Mouse (Mus musculus) heart, adult 2 months (tissue): Measurements from ENCODE around the gene Dscam. TPM values are rescaled to one million over a fixed set of nuclear protein-coding genes. Genes with fewer than 3 reads are reported as not detected.
A peak's percentile ranks its signal among the peaks of the same experiment; 100 is the strongest.

Source experiments
- DNase-seq, 2 experiments: peaks; one replicate each; pipeline ENCODE4 v3.0.0; 2021
- H3K27ac ChIP-seq: fragments of 200-600 bp; 2 replicates; pipeline ENCODE4 v1.8.1; 2022
- H3K27me3 ChIP-seq: fragments of 200-500 bp; 2 replicates; pipeline ENCODE4 v1.6.1; 2012; ENCODE audit warnings: mild to moderate bottlenecking, low read length, inconsistent platforms, mixed read lengths; ENCODE audit not compliant: control insufficient read depth, insufficient read depth
- H3K36me3 ChIP-seq: fragments of 200-500 bp; 2 replicates; pipeline ENCODE4 v1.6.1; 2012; ENCODE audit warnings: low read length, inconsistent platforms; ENCODE audit not compliant: control insufficient read depth, insufficient read depth
- H3K4me1 ChIP-seq: fragments of 200-500 bp; 2 replicates; pipeline ENCODE4 v1.6.1; 2011; ENCODE audit warnings: low read length; ENCODE audit not compliant: control insufficient read depth, insufficient read depth
- H3K4me3 ChIP-seq: fragments of 200-600 bp; 2 replicates; pipeline ENCODE4 v1.8.1; 2022
- H3K79me2 ChIP-seq: fragments of 200-500 bp; replicated peaks from 2 replicates; pipeline ENCODE4 v1.6.1; 2012; ENCODE audit warnings: mild to moderate bottlenecking, inconsistent platforms, low read length, moderate library complexity, mixed read lengths; ENCODE audit not compliant: control insufficient read depth, insufficient read depth
- H3K9ac ChIP-seq: fragments of 200-500 bp; 2 replicates; pipeline ENCODE4 v1.6.1; 2012; ENCODE audit warnings: low read depth, mild to moderate bottlenecking, control low read depth, inconsistent platforms, low read length, mixed read lengths
- CTCF ChIP-seq: fragments of 200-600 bp; IDR thresholded peaks from 2 replicates; pipeline ENCODE4 v1.8.1; 2022; ENCODE audit warnings: antibody characterized with exemption, mild to moderate bottlenecking, moderate library complexity
- EP300 ChIP-seq: fragments of 200-500 bp; IDR thresholded peaks from 2 replicates; pipeline ENCODE4 v1.6.1; 2011; ENCODE audit warnings: low read depth, low read length, control low read depth; ENCODE audit not compliant: insufficient read depth
- POLR2A ChIP-seq: fragments of 200-500 bp; IDR thresholded peaks from 2 replicates; pipeline ENCODE4 v1.6.1; 2011; ENCODE audit warnings: mild to moderate bottlenecking, low read depth, low read length, control low read depth; ENCODE audit not compliant: insufficient read depth
- WGBS: fragments of 180-500 bp; shearing (Covaris S2); methylation state at CpG from one replicate; pipeline ENCODE4 v1.1.7; 2018; 5-methylcytosine and 5-hydroxymethylcytosine counted together
- intact Hi-C: fragments of 180-260 bp; cut with DNase I; formaldehyde crosslinking; loops from one replicate; pipeline ENCODE4 v1.15.1; 2025
- polyA plus RNA-seq: library from polyadenylated mRNA; depleted of rRNA; stranded (reverse); fragments of >200 nt; gene quantifications from 2 replicates; pipeline ENCODE4 v1.2.3, GENCODE M21; 2012
- total RNA-seq, 2 experiments: library from RNA; stranded (reverse); gene quantifications; 2 replicates each; pipeline ENCODE4 v1.2.3; 2021

The Dscam gene
- total and polyA plus RNA-seq, 3 experiments = 0.06 TPM; not detected in 2

DNA sequence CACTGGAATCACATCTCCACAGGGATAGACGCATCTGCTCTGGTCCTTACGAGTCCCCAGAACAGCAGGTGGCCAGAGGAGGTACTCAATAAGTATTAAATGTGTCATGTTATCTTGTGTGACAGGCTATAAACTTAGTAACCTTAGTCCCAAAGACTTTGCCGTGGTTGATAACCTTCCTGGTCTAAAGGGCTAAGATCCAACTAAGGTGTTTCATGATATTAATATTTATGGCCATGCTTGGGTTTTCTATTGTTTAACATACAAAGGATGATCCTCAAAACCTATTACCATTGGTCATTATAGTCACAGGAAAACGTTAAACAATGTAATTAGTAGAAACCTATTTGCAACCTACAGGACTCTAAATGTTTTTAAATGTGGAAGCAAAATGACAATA, 545.1 kb downstream of the Dscam start:
- H3K4me3 ChIP-seq = no peak overlapping the region
- no peaks in the 10 kb centered on the region for H3K36me3 ChIP-seq
- intact Hi-C loops = no loop called here
- no peak for DNase-seq
- peaks cover 1% of the 10 kb centered on the region; the same call in 1 of the 2 replicates for H3K4me1 ChIP-seq
- no peak overlapping the region for H3K27ac ChIP-seq
- 77% methylated on average over 4 of the region's 4 CpGs for WGBS
- no peaks in the 10 kb centered on the region for H3K79me2 ChIP-seq
- H3K27me3 ChIP-seq = no peaks in the 10 kb centered on the region
- TF ChIP-seq EP300 = no peak
- TF ChIP-seq CTCF = no peak
- TF ChIP-seq POLR2A = no peak
- H3K9ac ChIP-seq = no peak overlapping the region

- intact Hi-C loops = no loop called here
Observed at GRCm38 (mm10) chr16:96624570-96625411, 545.8 kb downstream of the Dscam start.

DNA sequence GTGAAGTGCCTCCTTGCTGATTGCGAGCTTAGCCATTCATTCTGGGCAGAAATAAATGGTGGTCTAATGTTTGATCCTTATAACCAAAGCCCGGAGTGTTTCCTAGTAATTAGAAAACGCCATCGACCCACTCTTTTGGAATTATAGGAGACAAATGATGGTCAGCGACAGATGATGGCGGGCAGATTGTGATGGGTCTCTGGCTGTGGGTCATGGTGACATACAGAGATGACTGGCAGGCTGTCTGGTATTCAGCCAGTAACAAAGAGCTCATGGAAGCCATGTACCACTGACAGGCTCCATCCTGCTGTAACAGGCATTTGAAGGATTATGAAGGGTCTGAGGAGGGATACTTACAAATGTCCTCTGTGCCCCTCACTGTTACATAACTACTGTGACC, 549.7 kb downstream of the Dscam start:
- H3K27ac ChIP-seq = no peak overlapping the region
- WGBS = 75% methylated on average over 6 of the region's 6 CpGs
- intact Hi-C loops = no loop called here
- no peak for DNase-seq
- no peaks in the 10 kb centered on the region for H3K36me3 ChIP-seq
- no peak overlapping the region for H3K9ac ChIP-seq
- H3K27me3 ChIP-seq = no peaks in the 10 kb centered on the region
- TF ChIP-seq POLR2A = no peak
- TF ChIP-seq CTCF = no peak
- no peak for TF ChIP-seq EP300
- no peak overlapping the region for H3K4me3 ChIP-seq
- H3K79me2 ChIP-seq = no peaks in the 10 kb centered on the region
- peaks cover 2% of the 10 kb centered on the region; the same call in 1 of the 2 replicates for H3K4me1 ChIP-seq

More at GRCm38 (mm10) chr16:96624570-96625411, 545.8 kb downstream of the Dscam start:
- Histone ChIP-seq H3K27ac (no peak overlapping the region), H3K79me2 (no peaks in the 10 kb centered on the region), H3K36me3 (no peaks in the 10 kb centered on the region), H3K27me3 (no peaks in the 10 kb centered on the region), H3K9ac (no peak overlapping the region), H3K4me3 (no peak overlapping the region), H3K4me1 (peaks cover 1% of the 10 kb centered on the region; the same call in 1 of the 2 replicates)
- DNase-seq = no peak
- WGBS = 62% methylated on average over 7 of the region's 7 CpGs
- TF ChIP-seq POLR2A = no peak
- TF ChIP-seq CTCF = no peak
- TF ChIP-seq EP300 = no peak

DNA sequence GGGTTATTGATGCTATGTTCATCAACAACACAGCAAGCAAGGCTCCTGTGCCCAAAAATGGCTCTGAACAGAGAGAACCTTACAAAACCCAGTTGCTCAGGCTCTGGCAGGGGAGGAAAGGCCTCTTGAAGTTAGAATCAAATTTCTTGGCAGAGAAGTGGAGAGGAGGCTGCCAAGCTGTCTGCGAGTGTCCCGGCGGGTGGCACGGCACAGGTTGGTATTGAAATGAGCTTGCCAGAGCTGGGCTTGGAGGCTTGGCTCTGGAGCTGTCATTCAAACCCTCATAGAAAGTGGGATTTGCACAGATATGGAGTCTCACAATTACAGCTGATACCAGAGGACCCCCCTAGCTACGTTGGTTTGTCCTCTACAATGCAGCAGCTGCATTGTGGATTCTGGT, 550.1 kb downstream of the Dscam start:
- Histone ChIP-seq H3K79me2 (no peaks in the 10 kb centered on the region), H3K9ac (no peak overlapping the region), H3K4me1 (peaks cover 2% of the 10 kb centered on the region; the same call in 1 of the 2 replicates), H3K36me3 (no peaks in the 10 kb centered on the region), H3K27ac (no peak overlapping the region), H3K4me3 (no peak overlapping the region), H3K27me3 (no peaks in the 10 kb centered on the region)
- TF ChIP-seq POLR2A (no peak), EP300 (0 out of 2 replicates have a peak, but pooled peaks have one; percentile 25)
- intact Hi-C loops = no loop called here
- DNase-seq = peak; percentile 38 to 68
- 52% methylated on average over 5 of the region's 5 CpGs for WGBS

GRCm38 (mm10) chr16:96617772-96618171, 552.8 kb downstream of the Dscam start:
- no peaks in the 10 kb centered on the region for H3K27me3 ChIP-seq
- H3K79me2 ChIP-seq = no peaks in the 10 kb centered on the region
- H3K36me3 ChIP-seq = no peaks in the 10 kb centered on the region
- TF ChIP-seq CTCF (no peak), POLR2A (no peak), EP300 (no peak)
- intact Hi-C loops = loop anchor here (5.0 to 10.0 kb wide), 3 partner anchors 85 to 403 kb away; no protein-coding TSS in a partner anchor
- peaks cover 4% of the 10 kb centered on the region; the same call in 1 of the 2 replicates for H3K4me1 ChIP-seq
- DNase-seq = no peak
- WGBS = 53% methylated on average over 4 of the region's 4 CpGs
- H3K4me3 ChIP-seq = no peak overlapping the region
- H3K27ac ChIP-seq = no peak overlapping the region
- H3K9ac ChIP-seq = no peak overlapping the region

DNA sequence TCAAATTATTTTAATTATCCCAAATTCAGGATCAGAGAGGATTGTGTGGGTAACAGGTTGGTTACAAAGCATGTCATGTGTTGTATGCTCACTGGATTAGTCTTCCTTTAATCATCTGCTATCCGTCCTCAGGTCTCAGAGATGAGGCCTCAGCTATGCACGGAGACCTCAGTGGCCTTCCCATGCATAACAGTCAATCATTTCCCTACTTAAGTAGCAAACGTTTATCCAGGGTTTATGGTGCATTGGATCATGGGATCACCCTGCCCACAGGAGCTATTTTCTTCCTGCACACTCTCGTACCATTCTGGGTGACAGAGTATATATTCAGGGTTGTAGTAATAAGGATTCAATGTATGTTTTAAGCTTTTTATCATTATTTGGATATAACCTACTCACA, 557.3 kb downstream of the Dscam start:
- WGBS = 52% methylated on average over 4 of the region's 4 CpGs
- intact Hi-C loops = loop anchor here (5.0 to 10.0 kb wide), 3 partner anchors 59 to 398 kb away; no protein-coding TSS in a partner anchor
- Histone ChIP-seq H3K36me3 (no peaks in the 10 kb centered on the region), H3K79me2 (no peaks in the 10 kb centered on the region), H3K27ac (no peak overlapping the region), H3K4me1 (peaks cover 3% of the 10 kb centered on the region; the same call in 1 of the 2 replicates), H3K9ac (no peak overlapping the region), H3K27me3 (no peaks in the 10 kb centered on the region), H3K4me3 (no peak overlapping the region)
- no peak for TF ChIP-seq EP300
- no peak for TF ChIP-seq CTCF
- no peak for TF ChIP-seq POLR2A
- no peak for DNase-seq
